Mouse (Mus musculus) ES-Bruce4 (cell line): Measurements from ENCODE around the gene Tiam1. TPM values are rescaled to one million over a fixed set of nuclear protein-coding genes. Genes with fewer than 3 reads are reported as not detected.

Experiments used
- H3K27ac ChIP-seq: 2 replicates; pipeline ENCODE4 v1.5.1; 2012; ENCODE audit warnings: low read length, inconsistent platforms; ENCODE audit not compliant: insufficient read depth
- H3K27me3 ChIP-seq: 2 replicates; pipeline ENCODE4 v1.6.1; 2012; ENCODE audit warnings: mild to moderate bottlenecking, low read length, inconsistent platforms; ENCODE audit not compliant: control insufficient read depth, poor library complexity, insufficient read depth, severe bottlenecking
- H3K36me3 ChIP-seq: 2 replicates; pipeline ENCODE4 v1.6.1; 2012; ENCODE audit warnings: inconsistent platforms, mild to moderate bottlenecking, low read length, moderate library complexity; ENCODE audit not compliant: control insufficient read depth, poor library complexity, insufficient read depth, severe bottlenecking
- H3K4me1 ChIP-seq: one replicate; pipeline ENCODE4 v1.8.1; 2011; ENCODE audit warnings: low read length; ENCODE audit not compliant: control insufficient read depth, insufficient read depth
- H3K4me3 ChIP-seq: 2 replicates; pipeline ENCODE4 v1.5.1; 2011; ENCODE audit warnings: low read depth, mild to moderate bottlenecking, low read length
- H3K9ac ChIP-seq: 2 replicates; pipeline ENCODE4 v1.6.1; 2012; ENCODE audit warnings: low read depth, mild to moderate bottlenecking, inconsistent platforms; ENCODE audit not compliant: poor library complexity, severe bottlenecking
- H3K9me3 ChIP-seq: replicated peaks from 2 replicates; pipeline ENCODE4 v1.6.1; 2012; ENCODE audit warnings: mild to moderate bottlenecking, low read length, inconsistent platforms; ENCODE audit not compliant: control insufficient read depth, poor library complexity, insufficient read depth, severe bottlenecking
- CTCF ChIP-seq: IDR thresholded peaks from one replicate; pipeline ENCODE4 v1.8.1; 2011; ENCODE audit warnings: low read depth, low read length
- EP300 ChIP-seq: IDR thresholded peaks from 2 replicates; pipeline ENCODE4 v1.6.1; 2011; ENCODE audit warnings: low read depth, low read length; ENCODE audit not compliant: insufficient read depth
- POLR2A ChIP-seq: IDR thresholded peaks from one replicate; pipeline ENCODE4 v1.8.1; 2011; ENCODE audit warnings: low read length; ENCODE audit not compliant: insufficient read depth
- polyA plus RNA-seq: library from polyadenylated mRNA; stranded (reverse); fragments of >200 nt; gene quantifications from 2 replicates; pipeline ENCODE4 v1.2.4, GENCODE M21; 2011; ENCODE audit warnings: low read depth; ENCODE audit not compliant: missing spikeins, insufficient read depth, insufficient read length

The Tiam1 gene
- polyA plus RNA-seq, 1 experiment = 24.4 TPM

- Histone ChIP-seq H3K4me1 (no peaks in the 10 kb centered on the region), H3K27ac (no peak overlapping the region), H3K4me3 (no peak overlapping the region), H3K9ac (no peak overlapping the region), H3K36me3 (no peaks in the 10 kb centered on the region), H3K9me3 (no peaks in the 10 kb centered on the region), H3K27me3 (no peaks in the 10 kb centered on the region)
- TF ChIP-seq POLR2A (no peak), EP300 (no peak), CTCF (no peak)
Observed at GRCm38 (mm10) chr16:89936571-89936970, 207.0 kb downstream of the Tiam1 start.

GRCm38 (mm10) chr16:89935398-89935797 is 208.2 kb downstream of the Tiam1 start:
- no peak overlapping the region for H3K27ac ChIP-seq
- no peak for TF ChIP-seq CTCF
- TF ChIP-seq POLR2A = no peak
- no peak for TF ChIP-seq EP300

GRCm38 (mm10) chr16:89934616-89935015 is 209.0 kb downstream of the Tiam1 start:
- H3K9me3 ChIP-seq = no peaks in the 10 kb centered on the region
- no peaks in the 10 kb centered on the region for H3K4me1 ChIP-seq
- H3K36me3 ChIP-seq = no peaks in the 10 kb centered on the region
- H3K4me3 ChIP-seq = no peak overlapping the region
- TF ChIP-seq POLR2A (no peak), EP300 (no peak), CTCF (no peak)
- no peak overlapping the region for H3K27ac ChIP-seq
- H3K27me3 ChIP-seq = no peaks in the 10 kb centered on the region
- no peak overlapping the region for H3K9ac ChIP-seq

More at GRCm38 (mm10) chr16:89935398-89935797, 208.2 kb downstream of the Tiam1 start:
- Histone ChIP-seq H3K9me3 (no peaks in the 10 kb centered on the region), H3K9ac (no peak overlapping the region), H3K4me1 (no peaks in the 10 kb centered on the region), H3K36me3 (no peaks in the 10 kb centered on the region), H3K4me3 (no peak overlapping the region), H3K27me3 (no peaks in the 10 kb centered on the region)

- Histone ChIP-seq H3K9ac (no peak overlapping the region), H3K36me3 (no peaks in the 10 kb centered on the region), H3K9me3 (no peaks in the 10 kb centered on the region), H3K4me3 (no peak overlapping the region), H3K4me1 (no peaks in the 10 kb centered on the region), H3K27ac (no peak overlapping the region), H3K27me3 (no peaks in the 10 kb centered on the region)
- TF ChIP-seq CTCF = no peak
- no peak for TF ChIP-seq POLR2A
- TF ChIP-seq EP300 = no peak
Observed at GRCm38 (mm10) chr16:89933976-89934375, 209.6 kb downstream of the Tiam1 start.

GRCm38 (mm10) chr16:89928611-89929010 is 215.0 kb downstream of the Tiam1 start:
- Histone ChIP-seq H3K27me3 (no peaks in the 10 kb centered on the region), H3K27ac (no peak overlapping the region), H3K36me3 (no peaks in the 10 kb centered on the region), H3K4me3 (no peak overlapping the region), H3K9ac (no peak overlapping the region), H3K9me3 (no peaks in the 10 kb centered on the region), H3K4me1 (no peaks in the 10 kb centered on the region)
- no peak for TF ChIP-seq CTCF
- no peak for TF ChIP-seq POLR2A
- TF ChIP-seq EP300 = no peak

- H3K27ac ChIP-seq = no peak overlapping the region
- no peaks in the 10 kb centered on the region for H3K36me3 ChIP-seq
- peaks cover 2% of the 10 kb centered on the region for H3K4me1 ChIP-seq
- H3K9me3 ChIP-seq = no peaks in the 10 kb centered on the region
- TF ChIP-seq POLR2A = no peak
- TF ChIP-seq CTCF = no peak
- TF ChIP-seq EP300 = no peak
- H3K27me3 ChIP-seq = no peaks in the 10 kb centered on the region
- no peak overlapping the region for H3K9ac ChIP-seq
- no peak overlapping the region for H3K4me3 ChIP-seq
Observed at GRCm38 (mm10) chr16:89924249-89924890, 219.2 kb downstream of the Tiam1 start.
